Mouse (Mus musculus) erythroblast, embryonic 14.5 days (primary cell): ENCODE measurements around the gene A530084C06Rik.

Source experiments
- GATA1 ChIP-seq: IDR thresholded peaks from 2 replicates; pipeline ENCODE4 v1.6.1; 2012; ENCODE audit warnings: low read length, inconsistent platforms, mixed read lengths
- TAL1 ChIP-seq: IDR thresholded peaks from 3 replicates; pipeline ENCODE4 v1.6.1; 2012; ENCODE audit warnings: low read length, inconsistent platforms, mixed read lengths

GRCm38 (mm10) chr13:31599576-31599975 lies 40.4 kb upstream of the A530084C06Rik start:
- no peak for TF ChIP-seq GATA1
- no peak for TF ChIP-seq TAL1
